Mouse (Mus musculus): ENCODE results near the gene Itfg1.
"Not testable (repeated sequence)": the region's sequence is repeated elsewhere in the genome, so short reads cannot be mapped to it uniquely, and the experiment has no call there.

The Itfg1 gene

GRCm38 (mm10) chr8:85840657-85841488 is at the start of gene Itfg1, which contains the start of gene Phkb:
Gene Itfg1, minus strand, starts transcription at chr8:85840921.
Gene Phkb, plus strand, starts transcription at chr8:85840959.
- peak; percentile 91 to 94 for DNase-seq

GRCm38 (mm10) chr8:85884811-85885210 is 44.1 kb upstream of the Itfg1 start:
- no peak for DNase-seq

GRCm38 (mm10) chr8:85879624-85880023 is 38.9 kb upstream of the Itfg1 start:
- no peak for DNase-seq

GRCm38 (mm10) chr8:85877976-85878375 is 37.3 kb upstream of the Itfg1 start:
- no peak for DNase-seq

- DNase-seq = no peak
Observed at GRCm38 (mm10) chr8:85871660-85872059, 30.9 kb upstream of the Itfg1 start.

- no peak for DNase-seq
Observed at GRCm38 (mm10) chr8:85862381-85862780, 21.7 kb upstream of the Itfg1 start.

- no peak for DNase-seq
Observed at GRCm38 (mm10) chr8:85860612-85861011, 19.9 kb upstream of the Itfg1 start.

GRCm38 (mm10) chr8:85857227-85857896 is 16.6 kb upstream of the Itfg1 start:
- not testable (repeated sequence) for DNase-seq

- peak; percentile 6 to 14 for DNase-seq
Observed at GRCm38 (mm10) chr8:85854220-85855123, 13.8 kb upstream of the Itfg1 start.

- no peak for DNase-seq
Observed at GRCm38 (mm10) chr8:85845887-85846286, 5.2 kb upstream of the Itfg1 start.

GRCm38 (mm10) chr8:85841489-85841795 is 721 bp upstream of the Itfg1 start:
- DNase-seq = peak; percentile 13 to 21

GRCm38 (mm10) chr8:85839916-85840656 is 635 bp downstream of the Itfg1 start:
- no peak for DNase-seq

GRCm38 (mm10) chr8:85813621-85814020 is 27.1 kb downstream of the Itfg1 start:
- DNase-seq = no peak

- DNase-seq = no peak
Observed at GRCm38 (mm10) chr8:85801408-85801807, 39.3 kb downstream of the Itfg1 start.

GRCm38 (mm10) chr8:85800164-85800563 is 40.6 kb downstream of the Itfg1 start:
- DNase-seq = no peak

- DNase-seq = not testable (repeated sequence)
Observed at GRCm38 (mm10) chr8:85796392-85796791, 44.3 kb downstream of the Itfg1 start.

GRCm38 (mm10) chr8:85788341-85788740 is 52.4 kb downstream of the Itfg1 start:
- no peak for DNase-seq

- no peak for DNase-seq
Observed at GRCm38 (mm10) chr8:85787909-85788308, 52.8 kb downstream of the Itfg1 start.

- DNase-seq = no peak
Observed at GRCm38 (mm10) chr8:85785506-85785905, 55.2 kb downstream of the Itfg1 start.

GRCm38 (mm10) chr8:85783871-85784270 is 56.9 kb downstream of the Itfg1 start:
- no peak for DNase-seq

- no peak for DNase-seq
Observed at GRCm38 (mm10) chr8:85780091-85780490, 60.6 kb downstream of the Itfg1 start.

GRCm38 (mm10) chr8:85745053-85745452 is 95.7 kb downstream of the Itfg1 start:
- DNase-seq = no peak

All from B cell, adult 2 months (primary cell).